Mouse (Mus musculus): ENCODE data around the gene Scn3b. TPM values are rescaled to one million over a fixed set of nuclear protein-coding genes. Genes with fewer than 3 reads are reported as not detected.
A peak's percentile ranks its signal among the peaks of the same experiment; 100 is the strongest.

Gene Scn3b
- total RNA-seq (2021) = 3.2 and 5.4 TPM in 2 replicates
- long read RNA-seq, experiment 1, full-length matches to known transcripts = 2 of 3 reads
- long read RNA-seq, experiment 1, partial matches to known transcripts = 0 of 3 reads
- long read RNA-seq, experiment 1, other reads (novel, unspliced or antisense) = 1 of 3 reads
- long read RNA-seq, experiment 2, full-length matches to known transcripts = 1 of 3 reads
- long read RNA-seq, experiment 2, partial matches to known transcripts = 0 of 3 reads
- long read RNA-seq, experiment 2, other reads (novel, unspliced or antisense) = 2 of 3 reads

DNA sequence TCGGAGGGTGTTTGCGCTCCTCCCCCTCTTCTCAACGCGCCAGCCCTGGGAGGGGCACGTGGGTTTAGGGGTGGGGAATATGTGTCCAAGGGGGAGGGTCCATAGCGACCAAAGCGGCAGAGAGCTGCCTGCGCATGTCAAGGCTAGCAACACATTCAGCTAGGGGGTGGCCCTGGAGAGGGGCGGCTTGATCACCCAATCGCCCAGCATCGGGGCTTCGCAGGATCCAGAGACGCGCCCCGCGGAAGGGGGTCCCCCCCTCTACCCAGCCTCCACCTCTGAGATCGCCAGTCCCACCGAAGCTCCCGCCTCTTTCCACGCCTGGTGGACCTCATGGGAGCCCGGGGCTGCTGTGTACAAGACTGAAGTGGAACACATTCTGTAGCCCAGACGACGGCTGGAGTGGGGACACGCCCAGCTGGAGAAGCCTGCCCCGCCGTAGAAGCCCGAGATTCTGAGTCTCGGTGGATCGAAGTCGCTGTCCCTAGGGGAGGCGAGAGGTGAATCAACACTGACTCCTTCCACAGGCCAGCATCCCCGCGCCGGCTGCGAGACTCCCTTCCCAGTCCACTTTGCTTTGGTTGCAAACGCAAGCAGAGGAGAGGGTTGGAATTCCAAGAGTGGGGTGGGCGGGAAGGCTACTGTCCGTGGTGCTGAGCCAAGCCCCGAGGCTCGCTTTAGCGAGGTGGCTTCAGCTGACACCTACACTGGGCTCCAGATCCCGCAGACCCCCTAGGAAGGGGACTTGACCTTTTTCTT lies at the start of gene Scn3b:
TSS of gene Scn3b (plus strand) at position 115 of the 759 bp plus-strand sequence.
- peak; percentile 68 for DNase-seq

DNA sequence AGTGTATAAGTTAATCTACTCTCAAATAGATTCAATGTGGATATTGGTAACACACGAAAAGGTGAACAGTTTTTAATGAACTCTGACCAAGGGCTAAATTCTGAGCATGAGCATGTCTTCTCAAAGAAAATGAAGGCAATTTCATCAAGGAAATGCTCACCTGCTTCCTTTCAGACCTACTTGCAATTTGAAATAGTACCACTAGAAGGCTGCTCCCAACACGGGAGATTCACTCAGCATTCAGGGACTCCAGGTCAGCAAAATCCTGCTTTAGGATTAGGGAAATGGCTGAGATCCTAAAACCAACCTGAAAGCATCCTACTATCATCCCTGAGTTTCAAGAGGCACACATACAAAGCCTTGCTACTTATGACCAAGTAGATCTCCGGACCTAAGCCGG lies 44.7 kb upstream of the Scn3b start:
- DNase-seq = no peak

DNA sequence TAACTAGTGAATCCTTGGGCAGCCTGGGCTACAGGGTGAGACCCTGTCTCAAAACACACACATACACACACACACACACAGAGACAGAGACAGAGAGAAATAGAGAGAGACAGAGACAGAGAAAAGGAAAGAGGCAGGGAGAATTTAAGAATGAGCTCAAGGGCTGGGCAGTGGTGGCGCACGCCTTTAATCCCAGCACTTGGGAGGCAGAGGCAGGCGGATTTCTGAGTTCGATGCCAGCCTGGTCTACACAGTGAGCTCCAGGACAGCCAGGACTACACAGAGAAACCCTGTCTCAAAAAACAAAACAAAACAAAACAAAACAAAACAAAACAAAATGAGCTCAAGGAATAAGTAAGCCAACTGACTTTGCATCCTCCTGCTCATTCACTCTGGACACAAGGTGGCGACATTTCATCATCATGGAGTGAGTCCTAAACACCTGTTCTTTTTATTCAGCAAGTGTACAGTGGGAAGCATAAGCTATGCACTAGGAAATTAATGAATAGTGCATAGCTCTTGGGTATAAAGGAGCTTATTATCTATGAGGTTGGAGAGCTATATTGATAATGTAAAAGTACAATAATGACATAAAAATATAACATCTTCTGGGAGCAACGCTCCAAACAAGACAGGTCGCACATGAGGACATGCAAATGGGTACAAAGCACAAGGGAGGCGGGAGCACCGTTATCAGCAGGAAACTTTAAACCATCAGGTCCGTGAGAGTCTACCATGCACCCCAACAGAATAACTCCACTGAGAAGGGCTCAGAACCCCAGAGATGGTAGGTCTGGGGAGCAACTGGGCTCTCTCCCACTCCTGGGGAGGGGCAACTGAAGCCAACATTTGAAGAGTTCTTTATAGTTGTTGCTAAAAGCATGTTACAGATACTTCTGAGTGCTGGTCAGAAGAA lies 40.9 kb upstream of the Scn3b start:
- DNase-seq = peak; percentile 64

DNA sequence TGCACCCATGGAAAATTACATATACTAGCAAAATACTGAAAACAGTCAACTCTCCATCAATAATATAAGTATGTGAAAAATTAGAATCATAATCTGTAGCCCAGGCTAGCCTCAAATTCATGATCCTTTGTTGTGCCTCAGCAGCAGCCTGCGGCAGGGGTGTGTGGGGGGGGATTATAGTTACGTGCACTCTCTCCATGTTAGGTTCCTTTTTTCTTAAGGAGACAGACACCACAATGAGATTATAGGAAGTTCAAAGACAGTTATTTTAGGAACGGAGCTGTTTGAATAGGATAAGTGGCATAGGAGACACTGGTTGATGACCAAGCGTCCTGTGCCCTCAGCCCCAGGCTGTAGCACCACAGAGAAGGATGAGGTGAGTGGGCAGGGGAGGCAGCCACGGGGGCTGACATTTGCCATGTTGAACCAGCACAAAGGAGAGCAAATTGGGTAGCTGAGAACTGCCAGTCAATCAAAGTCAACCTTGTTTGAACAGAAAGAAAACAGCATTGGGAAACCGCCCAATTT lies 40.1 kb upstream of the Scn3b start:
- no peak for DNase-seq

DNA sequence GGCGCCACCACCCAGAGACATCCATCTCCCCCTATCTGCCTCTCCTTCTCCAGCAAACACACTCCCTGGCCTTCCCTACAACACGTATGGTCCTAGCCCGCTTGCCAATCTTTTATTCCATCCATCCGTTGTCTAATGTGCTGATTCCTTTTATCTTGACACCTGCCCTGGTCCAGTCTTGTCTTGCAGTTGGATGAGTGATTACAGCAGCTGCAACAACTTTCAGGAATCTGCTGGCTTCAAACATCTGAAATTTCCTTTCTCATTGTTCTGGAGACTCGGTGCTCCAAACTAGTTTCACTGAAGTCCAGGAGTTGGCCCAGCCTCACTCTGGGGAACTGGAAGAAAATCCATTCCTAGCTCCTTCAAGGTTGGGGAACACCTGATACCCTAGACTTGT lies 39.5 kb upstream of the Scn3b start:
- no peak for DNase-seq

DNA sequence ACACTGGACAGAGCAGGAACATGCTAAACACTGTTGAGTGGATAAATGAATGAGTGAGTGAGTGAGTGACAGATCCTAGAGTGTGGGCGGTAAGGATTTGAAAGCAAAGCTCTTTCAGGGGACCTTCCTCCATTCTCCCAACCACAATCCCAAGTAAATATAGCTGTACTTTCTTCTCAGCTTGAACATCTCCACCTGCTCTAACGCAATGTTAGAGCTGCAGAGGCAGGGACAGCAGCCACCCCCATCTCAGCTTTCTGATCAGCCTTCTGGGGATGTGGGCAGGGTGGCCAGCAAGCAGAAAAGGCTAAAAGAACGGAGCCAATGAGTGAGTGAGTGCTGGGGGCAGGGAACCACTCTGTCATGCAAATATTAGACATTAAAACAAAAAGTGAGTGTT lies 38.0 kb upstream of the Scn3b start:
- no peak for DNase-seq

DNA sequence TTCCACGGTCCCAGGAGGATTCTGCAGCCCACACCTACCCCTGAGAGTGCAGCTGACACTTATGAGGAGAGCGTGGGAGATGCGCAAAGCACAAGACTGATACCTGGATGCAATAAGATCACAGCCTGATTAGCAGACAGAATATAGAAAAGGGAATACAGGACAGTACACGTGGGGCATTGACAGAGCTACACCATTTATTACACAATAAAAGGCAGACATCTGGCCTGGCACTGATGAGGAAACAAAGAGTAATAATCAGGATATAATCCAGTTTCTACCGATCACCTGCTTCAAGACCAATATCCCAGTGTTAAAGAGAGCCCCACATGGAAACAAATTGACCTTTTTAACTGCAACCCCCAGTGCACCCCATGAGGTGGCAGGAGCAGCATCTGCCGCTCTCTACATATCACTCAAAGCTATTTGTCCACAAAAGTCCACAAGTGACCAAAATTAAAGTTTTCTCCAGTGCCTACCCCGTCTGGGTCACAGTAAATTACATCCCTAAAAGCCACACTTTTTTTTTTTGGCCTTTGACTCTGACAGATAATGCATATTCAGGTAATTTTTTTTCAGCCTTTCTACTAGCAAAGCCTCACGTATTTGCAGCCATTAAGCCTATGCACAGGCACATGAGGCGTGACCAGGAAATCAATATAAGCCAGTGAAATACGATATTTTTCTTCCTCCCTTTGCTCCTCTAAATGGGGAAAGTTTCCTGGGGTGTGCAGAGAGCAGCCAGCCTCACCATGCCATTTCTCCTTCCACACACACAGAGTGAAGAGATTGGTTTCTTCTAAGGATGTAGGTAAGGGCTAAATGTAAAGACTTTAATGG lies 34.6 kb upstream of the Scn3b start:
- no peak for DNase-seq

DNA sequence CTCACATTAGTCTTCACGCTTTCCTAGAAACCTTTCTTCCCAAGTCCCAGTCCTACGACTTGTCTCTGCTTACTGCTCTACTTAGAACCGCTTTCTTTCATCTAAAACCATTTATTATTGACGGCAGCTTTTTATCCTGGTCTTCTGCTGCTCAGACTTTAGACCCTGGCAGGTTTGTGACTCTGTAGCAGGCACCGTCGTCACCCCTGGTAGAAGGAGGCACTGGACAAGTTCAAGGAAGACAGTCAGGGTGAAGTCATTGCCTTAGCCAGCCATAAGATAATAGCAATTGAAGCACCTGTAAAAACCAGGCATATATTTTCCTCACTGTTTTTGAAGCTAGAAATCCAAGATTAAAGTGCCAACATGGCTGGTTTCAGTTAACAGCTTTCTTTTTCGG lies 33.8 kb upstream of the Scn3b start:
- DNase-seq = no peak

DNA sequence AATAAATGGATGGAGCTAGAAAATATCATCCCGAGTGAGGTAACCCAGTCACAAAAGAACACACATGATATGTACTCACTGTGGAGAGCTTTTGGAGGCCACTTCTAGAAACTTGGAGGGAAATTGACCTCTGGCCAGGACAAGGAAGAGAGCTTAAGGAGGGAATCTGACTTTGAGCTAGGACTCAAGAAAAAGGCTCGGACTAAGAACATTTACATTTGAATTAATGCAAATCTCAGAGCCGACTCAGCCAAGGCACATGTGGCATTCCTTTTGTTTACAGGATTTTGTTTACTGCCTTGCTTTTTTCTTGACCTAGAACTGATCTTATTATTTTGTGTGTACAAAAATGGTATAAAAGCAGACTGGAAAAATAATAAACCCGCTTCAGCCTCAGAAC lies 29.3 kb upstream of the Scn3b start:
- no peak for DNase-seq

DNA sequence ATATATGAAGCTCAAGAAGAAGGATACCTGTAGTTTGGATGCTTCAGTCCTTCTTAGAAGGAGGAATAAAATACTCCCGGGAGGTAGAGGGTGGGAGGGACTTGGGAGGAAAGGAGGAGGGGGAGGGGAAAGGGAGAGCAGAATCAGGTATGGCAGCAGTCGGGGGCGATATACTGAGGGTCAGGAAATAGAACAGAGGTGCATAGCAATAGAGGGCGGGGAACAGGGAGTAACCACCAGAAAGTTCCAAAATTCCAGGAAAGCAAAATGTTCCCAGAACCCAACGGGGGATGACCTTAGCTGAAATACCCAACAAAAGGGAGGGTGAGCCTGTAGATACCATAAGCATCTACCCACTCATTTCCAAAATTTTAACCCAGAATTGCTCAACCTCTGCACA lies 28.7 kb upstream of the Scn3b start:
- no peak for DNase-seq

DNA sequence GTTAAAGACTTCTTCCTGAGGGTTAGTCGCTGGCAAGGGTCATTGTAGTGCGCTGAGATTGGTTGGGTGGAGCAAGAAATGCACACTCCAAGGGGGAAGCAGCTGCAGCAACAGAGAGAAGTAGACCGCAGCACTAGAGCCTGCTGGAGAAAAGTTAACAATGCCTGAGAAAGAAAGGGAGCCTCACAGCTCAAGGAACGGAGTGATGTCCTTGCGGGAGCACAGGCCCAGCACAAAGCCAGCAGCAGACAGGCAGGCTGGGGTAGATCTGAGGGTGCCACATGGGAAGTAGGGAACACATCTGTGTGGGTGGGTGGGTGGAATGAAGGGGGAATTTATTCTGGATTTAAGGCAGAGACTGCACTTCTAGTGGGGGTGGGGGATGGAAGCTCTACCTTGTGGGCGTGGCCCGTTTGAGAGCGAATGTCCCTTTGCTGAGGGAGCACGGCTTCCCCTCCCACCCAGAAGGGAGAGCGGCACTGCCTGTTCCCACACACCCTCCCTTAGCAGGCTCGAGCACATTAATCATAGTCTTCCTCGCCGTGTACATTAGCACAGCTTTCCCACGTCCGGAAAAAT lies 27.7 kb upstream of the Scn3b start:
- peak; percentile 62 for DNase-seq

DNA sequence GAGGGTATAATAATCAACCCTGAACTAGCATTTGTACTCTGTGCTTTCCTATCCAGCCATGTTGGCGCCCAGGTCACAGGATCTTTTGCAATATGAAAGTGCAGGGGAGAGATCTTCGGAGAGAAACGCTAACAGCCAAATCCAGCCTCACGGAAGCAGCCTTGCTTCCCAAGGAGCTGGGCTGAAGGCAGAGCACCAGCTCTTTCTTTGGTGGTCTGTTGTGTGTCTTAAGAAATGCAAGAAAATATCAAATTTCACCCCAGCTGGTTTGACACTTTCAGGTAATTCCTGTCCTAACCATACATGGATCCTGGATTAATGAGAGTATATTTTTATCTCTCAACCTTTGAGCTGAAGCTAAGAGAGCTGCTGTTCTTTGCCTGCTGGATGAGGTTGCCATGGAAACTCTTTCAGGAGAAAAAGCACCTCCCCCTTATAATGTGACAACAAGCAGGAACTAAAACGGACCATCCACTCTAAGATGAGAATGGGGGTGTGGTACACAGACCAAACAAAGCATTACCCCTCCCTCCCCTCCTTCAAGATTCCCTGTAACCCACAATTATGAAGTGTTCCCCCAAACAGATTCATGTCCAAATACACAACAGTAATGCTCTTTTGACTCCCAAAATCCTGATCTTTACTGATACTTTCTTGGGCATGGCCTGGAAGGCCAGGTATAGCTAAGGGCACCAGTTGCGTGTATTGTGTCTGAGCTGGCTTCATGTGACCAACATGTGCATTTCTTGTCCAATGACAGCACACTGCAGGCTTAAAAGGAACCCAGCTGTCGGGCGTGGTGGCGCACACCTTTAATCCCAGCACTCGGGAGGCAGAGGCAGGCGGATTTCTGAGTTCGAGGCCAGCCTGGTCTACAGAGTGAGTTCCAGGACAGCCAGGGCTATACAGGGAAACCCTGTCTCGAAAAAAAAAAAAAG lies 26.8 kb upstream of the Scn3b start:
- peak; percentile 15 for DNase-seq

DNA sequence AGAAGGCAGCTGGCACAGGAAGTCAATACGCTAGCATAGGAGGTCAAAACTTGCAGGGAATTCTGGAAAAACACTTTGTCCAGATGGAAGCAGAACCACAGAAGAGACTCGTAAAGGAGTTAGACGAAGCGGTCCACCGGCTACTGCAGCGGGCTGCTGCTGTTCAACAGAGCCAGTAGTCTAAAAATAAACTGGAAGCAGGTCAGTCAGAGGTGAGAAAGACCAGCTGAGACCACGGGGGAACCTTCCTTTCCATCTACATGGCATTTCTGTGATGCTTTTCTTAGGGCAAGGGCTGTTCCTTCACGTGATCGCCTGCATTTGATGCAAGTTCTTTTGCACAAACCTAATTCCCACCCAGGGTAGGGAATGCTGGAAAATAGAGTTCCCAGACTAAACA lies 23.6 kb upstream of the Scn3b start:
- DNase-seq = no peak

DNA sequence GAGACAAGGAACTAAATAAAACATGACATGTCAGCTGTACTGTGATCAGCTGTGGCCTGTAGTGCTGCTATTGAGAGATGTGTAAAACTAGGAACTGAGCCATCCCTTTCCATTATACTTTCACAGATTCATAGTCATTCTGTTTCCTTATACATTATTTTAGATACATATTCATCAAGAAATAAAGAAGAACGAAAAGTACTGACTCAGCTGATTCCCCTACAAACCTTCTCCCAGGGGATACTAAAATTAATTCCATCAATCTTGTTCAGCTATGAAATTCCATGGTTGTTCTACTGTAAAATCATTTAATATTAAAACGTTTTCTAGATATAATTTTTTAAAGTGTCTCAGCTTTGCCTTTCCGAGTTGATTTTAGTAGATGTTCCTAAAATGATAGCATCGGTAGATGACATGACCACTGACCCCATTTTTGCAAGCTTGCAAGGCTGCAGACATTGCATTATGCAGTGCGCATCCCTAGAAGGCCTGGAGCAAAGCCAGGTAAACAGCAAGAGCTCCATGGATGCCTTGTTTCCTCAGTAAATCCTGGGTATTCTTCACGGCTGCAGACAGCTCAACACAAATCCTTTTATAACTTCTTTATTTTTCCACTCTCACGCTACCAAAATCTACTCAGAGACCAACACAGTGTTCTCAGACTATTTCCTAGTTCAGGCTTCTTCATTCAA lies 22.9 kb upstream of the Scn3b start:
- no peak for DNase-seq

DNA sequence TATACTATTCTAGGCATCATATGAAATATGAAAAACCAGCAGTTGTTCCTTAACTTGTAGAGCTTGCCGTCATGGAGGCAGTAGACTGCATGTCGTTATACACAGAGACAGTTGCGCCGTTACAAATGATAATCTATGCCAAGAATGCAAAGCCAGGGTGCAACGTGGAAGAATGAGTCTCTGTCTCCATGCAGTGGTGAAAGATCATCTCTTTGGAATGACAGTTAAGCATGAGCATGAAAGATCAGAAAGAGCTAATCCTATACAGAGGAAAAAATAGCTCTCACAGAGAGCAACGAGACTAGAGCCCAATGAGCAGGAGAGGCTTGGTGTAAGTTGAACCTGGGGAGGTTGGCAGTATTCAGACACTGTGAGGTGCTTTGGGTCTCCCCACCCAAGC lies 22.3 kb upstream of the Scn3b start:
- no peak for DNase-seq

DNA sequence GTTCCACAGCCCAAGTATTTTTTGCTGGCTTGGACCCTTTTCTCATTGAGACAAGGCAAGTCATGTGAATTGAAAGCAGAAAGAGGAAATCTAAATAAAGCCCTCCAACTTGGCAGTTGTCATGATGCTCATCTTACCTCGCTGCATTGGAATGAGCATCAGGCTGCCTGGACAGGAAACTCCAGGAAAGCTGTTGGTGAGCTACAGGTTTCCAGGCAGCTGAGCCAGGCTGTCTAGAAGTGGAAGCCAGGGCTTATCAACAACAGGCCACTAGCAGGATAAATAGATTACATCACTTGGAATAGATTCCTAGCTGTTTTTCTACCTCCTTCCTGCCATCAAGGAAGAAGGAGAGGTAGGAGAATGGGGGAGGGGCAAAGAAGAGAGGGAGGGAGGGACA lies 19.9 kb upstream of the Scn3b start:
- no peak for DNase-seq

DNA sequence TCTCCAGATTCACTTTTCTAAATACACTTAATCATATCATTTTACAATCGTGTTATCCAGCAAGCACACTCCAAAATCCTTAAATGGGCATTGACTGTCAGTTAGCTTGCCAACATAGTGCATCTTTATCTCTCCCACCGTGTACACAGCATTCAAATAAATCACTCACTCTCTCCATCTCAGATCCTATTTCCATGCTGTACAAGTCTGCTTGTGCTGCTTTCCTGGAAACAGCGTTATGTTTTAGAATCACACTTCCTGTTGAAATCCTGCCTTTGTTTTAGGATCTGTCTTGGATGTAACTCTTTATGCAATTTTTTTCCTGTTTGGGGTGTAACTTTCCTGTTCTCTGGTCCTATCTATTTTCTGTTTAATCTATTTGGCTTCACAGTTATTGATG lies 16.6 kb upstream of the Scn3b start:
- DNase-seq = no peak

DNA sequence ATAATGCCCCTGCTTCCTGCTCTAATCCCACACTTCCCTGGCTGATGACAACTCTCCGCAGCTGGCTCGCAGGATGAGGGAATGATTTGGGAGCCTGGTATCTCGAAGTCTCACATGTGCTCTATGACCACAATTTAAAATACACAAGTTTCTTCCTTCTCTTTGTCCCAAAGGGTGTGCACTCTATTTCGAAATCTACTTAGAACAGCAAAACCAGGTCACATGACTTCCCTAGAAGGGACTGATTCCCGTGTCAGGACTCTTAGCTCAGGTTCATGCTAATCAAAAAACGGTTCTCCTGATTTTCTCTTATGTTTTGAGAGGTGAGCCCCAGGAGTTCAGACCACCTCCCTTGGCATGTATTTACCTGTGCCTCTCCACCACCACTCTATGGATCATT lies 5.1 kb upstream of the Scn3b start:
- no peak for DNase-seq

DNA sequence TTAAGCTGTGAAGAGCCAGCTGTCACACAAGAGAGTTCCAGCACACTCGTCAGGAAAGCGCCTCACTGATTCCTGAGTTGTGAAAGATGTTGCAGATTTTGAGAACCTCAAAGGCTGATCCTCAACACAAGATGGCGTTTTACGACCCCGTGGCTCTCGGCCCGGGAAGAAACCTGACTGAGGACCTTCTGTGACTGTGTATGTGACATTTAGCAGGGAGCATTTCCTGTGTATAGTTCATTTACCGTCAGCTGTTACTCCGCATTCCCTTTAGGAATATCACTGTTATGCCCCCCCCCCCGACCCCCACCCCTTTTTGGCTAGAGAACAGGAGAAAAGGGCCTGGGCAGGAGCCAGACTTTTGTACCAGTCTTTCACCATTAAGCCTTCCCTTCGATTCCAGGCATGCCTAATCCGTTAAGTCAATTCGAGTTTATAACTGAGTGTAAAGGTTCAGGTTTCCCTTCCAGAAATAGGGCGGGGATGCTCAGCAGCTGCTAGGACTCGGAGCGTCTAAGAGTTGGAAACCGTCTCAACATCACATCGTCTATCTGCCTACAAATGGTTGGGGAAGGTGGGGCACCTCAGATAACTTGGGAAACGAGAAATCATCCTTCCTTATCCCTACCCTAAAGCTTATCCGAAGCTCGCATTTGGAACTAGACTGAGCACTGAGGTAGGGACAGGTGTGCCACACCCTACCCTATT lies 823 bp upstream of the Scn3b start:
- no peak for DNase-seq

All from adrenal gland, postnatal 14 days (tissue).